Mouse (Mus musculus) megakaryocyte, embryonic 14.5 days (primary cell): Measurements from ENCODE around the gene Trim43c. TPM values are rescaled to one million over a fixed set of nuclear protein-coding genes. Genes with fewer than 3 reads are reported as not detected.
"Not testable (repeated sequence)": the region's sequence is repeated elsewhere in the genome, so short reads cannot be mapped to it uniquely, and the experiment has no call there.

Source experiments
- H3K27me3 ChIP-seq: replicated peaks from 2 replicates; pipeline ENCODE3; 2012; ENCODE audit warnings: inconsistent platforms
- H3K36me3 ChIP-seq: replicated peaks from 2 replicates; pipeline ENCODE3; 2012; ENCODE audit warnings: low read length, inconsistent platforms, mixed read lengths
- H3K4me1 ChIP-seq: 2 replicates; pipeline ENCODE4 v1.6.1; 2012; ENCODE audit warnings: inconsistent platforms
- H3K4me3 ChIP-seq: replicated peaks from 2 replicates; pipeline ENCODE3; 2012; ENCODE audit warnings: moderate library complexity, mild to moderate bottlenecking, inconsistent platforms
- H3K9me3 ChIP-seq: 2 replicates; pipeline ENCODE4 v1.6.1; 2012; ENCODE audit warnings: inconsistent platforms
- polyA plus RNA-seq: library from polyadenylated mRNA; stranded (reverse); fragments of >175 nt; gene quantifications from 2 replicates; pipeline ENCODE4 v1.2.3, GENCODE M21; 2012; ENCODE audit warnings: low replicate concordance; ENCODE audit not compliant: insufficient read depth

Trim43c gene
- polyA plus RNA-seq, result not detected in 2 replicates

GRCm38 (mm10) chr9:88838864-88839263 is at the start of gene Trim43c:
Trim43c (plus strand) TSS chr9:88839164.
- H3K27me3 ChIP-seq, H3K4me1 ChIP-seq, H3K36me3 ChIP-seq, H3K9me3 ChIP-seq, H3K4me3 ChIP-seq: not testable (repeated sequence)

GRCm38 (mm10) chr9:88853072-88853471 is 14.1 kb downstream of the Trim43c start:
- not testable (repeated sequence) for H3K27me3 ChIP-seq, H3K4me1 ChIP-seq, H3K9me3 ChIP-seq, H3K4me3 ChIP-seq, H3K36me3 ChIP-seq

GRCm38 (mm10) chr9:88858566-88859492 is 19.9 kb downstream of the Trim43c start:
- H3K36me3 ChIP-seq, H3K9me3 ChIP-seq, H3K4me1 ChIP-seq, H3K27me3 ChIP-seq: not testable (repeated sequence)
- H3K4me3 ChIP-seq, result peak overlapping the region; percentile 87

Other genes starting within 250 kb of the Trim43c start
- gene Mthfsl, start 118.9 kb upstream of the Trim43c start, polyA plus RNA-seq, result not detected in 2 replicates
- not detected in 2 replicates for gene Bcl2a1d, start 107.2 kb upstream of the Trim43c start, polyA plus RNA-seq
- 0.31 TPM in 1 of 2 replicates, not detected in the other for gene Bcl2a1a, start 117.7 kb downstream of the Trim43c start, polyA plus RNA-seq